Mouse (Mus musculus) olfactory bulb, adult 2 months (tissue): ENCODE results near the gene Ralgapa2.

ENCODE experiments used
- CTCF ChIP-seq: fragments of 200-500 bp; IDR thresholded peaks from 2 replicates; pipeline ENCODE4 v1.5.1; 2012; ENCODE audit warnings: low read depth, mild to moderate bottlenecking, low read length, moderate library complexity; ENCODE audit not compliant: insufficient read depth
- POLR2A ChIP-seq: fragments of 200-500 bp; IDR thresholded peaks from 2 replicates; pipeline ENCODE4 v1.6.1; 2012; ENCODE audit warnings: mild to moderate bottlenecking, low read depth, low read length, moderate library complexity; ENCODE audit not compliant: insufficient read depth

GRCm38 (mm10) chr2:146221929-146222278, 290.2 kb downstream of the Ralgapa2 start:
- TF ChIP-seq CTCF (no peak), POLR2A (peak; percentile 77)
